Mouse (Mus musculus) heart, postnatal 0 days (tissue): ENCODE data around the gene Olfr366. TPM values are rescaled to one million over a fixed set of nuclear protein-coding genes. Genes with fewer than 3 reads are reported as not detected.
"Not testable (repeated sequence)": the region's sequence is repeated elsewhere in the genome, so short reads cannot be mapped to it uniquely, and the experiment has no call there.

Experiments
- ATAC-seq: fragments of 200-750 bp; cut with Nextera tagmentation; 2 replicates; pipeline ENCODE4 v1.8.0; 2017; ENCODE audit warnings: low read depth, moderate number of reproducible peaks, moderate library complexity; ENCODE audit not compliant: insufficient read depth
- DNase-seq: peaks from one replicate; pipeline ENCODE4 v3.0.0-alpha.2; 2016; ENCODE audit warnings: low spot score
- H3K27ac ChIP-seq: fragments of 300-500 bp; sonication (generic); 2 replicates; pipeline ENCODE4 v1.5.1; 2014; ENCODE audit warnings: low read depth, mild to moderate bottlenecking
- H3K27me3 ChIP-seq: fragments of 300-500 bp; sonication (generic); 2 replicates; pipeline ENCODE4 v1.6.1; 2014; ENCODE audit warnings: low read length, mixed read lengths; ENCODE audit not compliant: control insufficient read depth, insufficient read depth
- H3K36me3 ChIP-seq: fragments of 300-500 bp; sonication (generic); replicated peaks from 2 replicates; pipeline ENCODE4 v1.6.1; 2014; ENCODE audit warnings: low read length, mixed read lengths; ENCODE audit not compliant: control insufficient read depth, insufficient read depth
- H3K4me1 ChIP-seq: fragments of 300-500 bp; sonication (generic); 2 replicates; pipeline ENCODE4 v1.6.1; 2014; ENCODE audit warnings: antibody characterized with exemption; ENCODE audit not compliant: control insufficient read depth, insufficient read depth
- H3K4me2 ChIP-seq: fragments of 300-500 bp; sonication (generic); 2 replicates; pipeline ENCODE4 v1.6.1; 2014; ENCODE audit warnings: low read depth, mild to moderate bottlenecking, low read length, moderate library complexity
- H3K4me3 ChIP-seq: fragments of 300-500 bp; sonication (generic); 2 replicates; pipeline ENCODE4 v1.5.1; 2014; ENCODE audit warnings: low read depth, low read length
- H3K9ac ChIP-seq: fragments of 300-500 bp; sonication (generic); replicated peaks from 2 replicates; pipeline ENCODE4 v1.6.1; 2014; ENCODE audit warnings: low read depth, low read length, mixed read lengths
- H3K9me3 ChIP-seq: fragments of 300-500 bp; sonication (generic); replicated peaks from 2 replicates; pipeline ENCODE4 v1.6.1; 2016; ENCODE audit warnings: low read length; ENCODE audit not compliant: control insufficient read depth
- CTCF ChIP-seq: IDR thresholded peaks from 2 replicates; pipeline ENCODE4 v1.5.1; 2016; ENCODE audit warnings: antibody characterized with exemption, control low read depth, low read depth
- EP300 ChIP-seq: IDR thresholded peaks from 2 replicates; pipeline ENCODE4 v1.6.1; 2016; ENCODE audit warnings: antibody characterized with exemption, low read depth
- WGBS: fragments of 180-500 bp; shearing (Covaris S2); extraction: QIAGEN DNeasy Blood & Tissue Kit; methylation state at CpG from one replicate; pipeline ENCODE4 v1.1.7; 2014; 5-methylcytosine and 5-hydroxymethylcytosine counted together
- polyA plus RNA-seq: library from polyadenylated mRNA; unstranded; fragments of >200 nt; fragmentation: Nextera tagmentation; extraction: Ambion mirVana; gene quantifications from 2 replicates; pipeline ENCODE4 v1.2.1, GENCODE M21; 2015
- total RNA-seq: library from RNA; depleted of rRNA; stranded (reverse); fragments of >200 nt; gene quantifications from 2 replicates; pipeline ENCODE4 v1.2.3, GENCODE M21; 2014; ENCODE audit warnings: low replicate concordance; rRNA removed

Olfr366 gene
- total RNA-seq (not detected in 2 replicates), polyA plus RNA-seq (not detected in 2 replicates)

- H3K27me3 ChIP-seq, result no peaks in the 10 kb centered on the region
- H3K36me3 ChIP-seq, result no peaks in the 10 kb centered on the region
- no peak for ATAC-seq
- no peak within 1 kb of the TSS for H3K9ac ChIP-seq
- no peak for DNase-seq
- H3K9me3 ChIP-seq, result 0 out of 2 replicates have a peak, but pooled peaks cover 4% of the 10 kb centered on the region
- no peak within 1 kb of the TSS for H3K4me3 ChIP-seq
- TF ChIP-seq CTCF (no peak), EP300 (no peak)
- no peak within 1 kb of the TSS for H3K4me2 ChIP-seq
- H3K4me1 ChIP-seq, result no peaks in the 10 kb centered on the region
- no peak within 1 kb of the TSS for H3K27ac ChIP-seq
Observed at GRCm38 (mm10) chr2:37211274-37211673, at the start of gene Olfr366. Olfr366 (plus strand) TSS chr2:37211574.

GRCm38 (mm10) chr2:37187898-37188297 is 23.5 kb upstream of the Olfr366 start, which contains the start of gene Olfr365:
Olfr365 (plus strand) TSS chr2:37188198.
- 54% methylated on average over 3 of the region's 3 CpGs for WGBS
- H3K36me3 ChIP-seq, result no peaks in the 10 kb centered on the region
- H3K4me2 ChIP-seq, result no peak within 1 kb of the TSS
- 0 out of 2 replicates have a peak, but pooled peaks cover 6% of the 10 kb centered on the region for H3K9me3 ChIP-seq
- no peak within 1 kb of the TSS for H3K4me3 ChIP-seq
- H3K27me3 ChIP-seq, result no peaks in the 10 kb centered on the region
- no peaks in the 10 kb centered on the region for H3K4me1 ChIP-seq
- H3K9ac ChIP-seq, result no peak within 1 kb of the TSS
- DNase-seq (no peak), ATAC-seq (no peak)
- no peak for TF ChIP-seq CTCF
- no peak for TF ChIP-seq EP300
- no peak within 1 kb of the TSS for H3K27ac ChIP-seq

- not testable (repeated sequence) for ATAC-seq, H3K27me3 ChIP-seq, H3K4me2 ChIP-seq, H3K9me3 ChIP-seq, DNase-seq, H3K9ac ChIP-seq, H3K4me1 ChIP-seq, H3K27ac ChIP-seq, H3K36me3 ChIP-seq, H3K4me3 ChIP-seq
- WGBS, result 69% methylated on average over 7 of the region's 7 CpGs
Observed at GRCm38 (mm10) chr2:37261781-37262180, 50.4 kb downstream of the Olfr366 start.

Other genes starting within 250 kb of the Olfr366 start
- not detected in 2 replicates for gene Olfr357, start 217.7 kb upstream of the Olfr366 start, total RNA-seq
- gene Olfr357, start 217.7 kb upstream of the Olfr366 start, polyA plus RNA-seq, result not detected in 2 replicates
- gene Olfr358, start 202.2 kb upstream of the Olfr366 start, total RNA-seq, result not detected in 2 replicates
- gene Olfr358, start 202.2 kb upstream of the Olfr366 start, polyA plus RNA-seq, result not detected in 2 replicates
- not detected in 2 replicates for gene Olfr360, start 145.8 kb upstream of the Olfr366 start, total RNA-seq
- gene Olfr360, start 145.8 kb upstream of the Olfr366 start, polyA plus RNA-seq, result not detected in 2 replicates
- gene Olfr361, start 122.3 kb upstream of the Olfr366 start, total RNA-seq, result not detected in 2 replicates
- not detected in 2 replicates for gene Olfr361, start 122.3 kb upstream of the Olfr366 start, polyA plus RNA-seq
- gene Olfr362, start 93.7 kb upstream of the Olfr366 start, total RNA-seq, result not detected in 2 replicates
- not detected in 2 replicates for gene Olfr362, start 93.7 kb upstream of the Olfr366 start, polyA plus RNA-seq
- not detected in 2 replicates for gene Olfr364-ps1, start 72.3 kb upstream of the Olfr366 start, total RNA-seq
- gene Olfr364-ps1, start 72.3 kb upstream of the Olfr366 start, polyA plus RNA-seq, result not detected in 2 replicates
- not detected in 2 replicates for gene Olfr365, start 23.4 kb upstream of the Olfr366 start, total RNA-seq
- gene Olfr365, start 23.4 kb upstream of the Olfr366 start, polyA plus RNA-seq, result not detected in 2 replicates
- gene Olfr368, start 114.9 kb downstream of the Olfr366 start, total RNA-seq, result not detected in 2 replicates
- not detected in 2 replicates for gene Olfr368, start 114.9 kb downstream of the Olfr366 start, polyA plus RNA-seq
- 22.8 and 29.3 TPM in 2 replicates for gene Pdcl, start 147.8 kb downstream of the Olfr366 start, total RNA-seq
- gene Pdcl, start 147.8 kb downstream of the Olfr366 start, polyA plus RNA-seq, result 27.6 and 29.0 TPM in 2 replicates
- gene Rc3h2, start 211.3 kb downstream of the Olfr366 start, total RNA-seq, result 24.7 and 30.8 TPM in 2 replicates
- gene Rc3h2, start 211.3 kb downstream of the Olfr366 start, polyA plus RNA-seq, result 5.6 and 6.0 TPM in 2 replicates
- 9.4 and 13.9 TPM in 2 replicates for gene Zbtb26, start 231.6 kb downstream of the Olfr366 start, total RNA-seq
- 1.9 and 2.0 TPM in 2 replicates for gene Zbtb26, start 231.6 kb downstream of the Olfr366 start, polyA plus RNA-seq
- gene Zbtb6, start 231.6 kb downstream of the Olfr366 start, total RNA-seq, result 7.4 and 9.4 TPM in 2 replicates
- gene Zbtb6, start 231.6 kb downstream of the Olfr366 start, polyA plus RNA-seq, result 2.1 and 2.3 TPM in 2 replicates
- 27.7 and 35.3 TPM in 2 replicates for gene Rabgap1, start 231.7 kb downstream of the Olfr366 start, total RNA-seq
- 18.9 and 21.5 TPM in 2 replicates for gene Rabgap1, start 231.7 kb downstream of the Olfr366 start, polyA plus RNA-seq